Mouse (Mus musculus) heart, adult 11 months (tissue): ENCODE data around the gene 2310033P09Rik.

ENCODE experiments used
- DNase-seq: peaks from one replicate; pipeline ENCODE4 v3.0.0; 2022

The 2310033P09Rik gene

GRCm38 (mm10) chr11:59208153-59208831, at the start of gene 2310033P09Rik:
TSS of gene 2310033P09Rik (plus strand) at chr11:59208321.
- peak; percentile 99 for DNase-seq

DNA sequence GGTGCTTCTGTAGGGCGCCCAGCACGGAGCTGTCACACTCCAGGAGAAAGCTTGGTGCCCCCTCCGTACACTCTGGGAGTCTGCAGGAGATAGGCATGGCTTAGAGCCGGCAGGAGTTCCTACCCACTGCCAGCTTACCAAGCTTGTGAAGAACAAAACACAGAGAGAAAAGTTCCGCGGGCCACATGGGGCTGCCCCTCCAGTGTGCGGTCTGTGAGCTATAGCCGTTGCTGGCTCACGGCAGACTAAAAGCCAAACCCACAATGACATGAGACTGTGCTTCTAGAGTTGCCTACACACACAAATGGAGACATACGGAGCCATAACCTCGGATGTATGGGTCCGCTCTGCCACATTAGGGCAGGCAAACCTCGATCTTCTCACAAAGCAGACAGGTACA, 49.0 kb upstream of the 2310033P09Rik start:
- DNase-seq: no peak

DNA sequence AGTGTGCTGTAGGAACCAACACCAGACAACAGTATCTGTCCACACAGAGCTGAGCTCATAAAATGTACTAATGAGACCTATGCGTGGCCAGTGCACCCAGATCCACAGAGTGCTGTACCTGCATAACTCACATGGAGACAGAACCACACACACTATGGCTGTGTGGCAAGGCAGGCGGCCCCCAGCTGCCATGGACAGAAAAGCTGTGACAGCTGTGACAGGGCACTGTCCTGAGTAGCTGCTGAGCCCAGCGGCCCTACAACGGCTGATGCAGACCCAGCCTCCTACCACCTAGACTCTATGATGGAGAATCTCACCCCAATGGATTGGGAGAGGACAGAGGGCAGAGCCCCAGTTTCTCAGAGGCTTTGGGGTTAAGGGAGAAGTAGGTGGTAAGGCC, 48.6 kb upstream of the 2310033P09Rik start:
- no peak for DNase-seq

DNA sequence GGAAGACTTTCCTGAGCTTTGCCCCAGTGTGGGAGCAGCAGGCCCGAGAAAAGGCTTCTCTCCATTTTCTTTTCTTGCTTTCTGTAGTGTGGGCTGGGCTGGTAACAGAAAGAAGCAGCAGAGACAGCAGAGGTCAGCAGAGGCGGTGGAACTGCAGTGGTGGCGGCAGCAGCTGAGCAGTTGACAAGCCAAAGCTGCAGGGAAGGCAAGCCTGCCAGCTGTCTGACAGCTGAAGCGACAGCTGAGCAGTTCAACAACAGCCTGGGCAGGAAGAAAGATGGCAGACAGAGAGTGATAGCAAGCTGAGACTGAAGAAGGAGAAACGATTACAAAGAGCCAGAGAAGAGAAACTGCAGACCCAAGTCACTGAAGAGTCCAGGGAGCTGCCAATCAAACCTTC, 46.7 kb upstream of the 2310033P09Rik start:
- peak; percentile 96 for DNase-seq

DNA sequence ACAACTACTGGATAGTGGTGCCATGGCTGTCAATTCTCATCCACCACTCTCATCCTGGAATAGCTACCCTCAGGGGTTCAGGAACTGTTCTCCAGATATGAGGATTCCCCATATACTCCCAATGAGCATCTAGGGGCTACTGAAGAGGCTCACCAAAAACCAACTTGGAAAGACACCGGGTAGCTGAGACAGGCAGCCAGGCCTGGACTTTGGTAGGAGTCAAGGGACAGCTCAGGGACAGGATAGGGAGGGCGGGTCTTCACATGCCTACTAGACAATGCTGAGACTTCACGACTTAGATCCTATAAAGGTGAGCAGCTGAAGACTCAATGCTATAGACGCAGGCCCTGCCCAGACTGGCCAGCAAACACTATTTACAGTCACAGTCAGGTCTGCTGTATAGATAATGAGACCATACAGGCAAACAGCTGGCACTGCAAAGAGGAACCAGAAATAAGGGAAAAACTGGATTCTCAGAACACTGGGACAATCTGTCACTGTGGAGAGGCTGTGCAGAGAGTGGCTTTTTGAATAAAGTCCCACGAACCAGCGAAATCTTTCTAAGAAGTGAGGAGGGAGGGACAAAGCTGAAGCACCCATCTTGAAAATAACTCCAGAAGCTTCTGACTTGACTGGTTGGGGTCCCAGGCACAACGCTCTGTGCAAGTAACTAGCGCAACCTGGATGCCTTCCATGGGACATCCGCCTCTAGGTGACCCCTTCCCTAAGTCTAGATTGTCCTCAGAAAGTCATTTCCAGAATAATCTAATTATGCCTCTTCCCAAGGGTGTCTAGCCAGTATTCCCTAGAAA, 45.5 kb upstream of the 2310033P09Rik start:
- DNase-seq: peak; percentile 92

DNA sequence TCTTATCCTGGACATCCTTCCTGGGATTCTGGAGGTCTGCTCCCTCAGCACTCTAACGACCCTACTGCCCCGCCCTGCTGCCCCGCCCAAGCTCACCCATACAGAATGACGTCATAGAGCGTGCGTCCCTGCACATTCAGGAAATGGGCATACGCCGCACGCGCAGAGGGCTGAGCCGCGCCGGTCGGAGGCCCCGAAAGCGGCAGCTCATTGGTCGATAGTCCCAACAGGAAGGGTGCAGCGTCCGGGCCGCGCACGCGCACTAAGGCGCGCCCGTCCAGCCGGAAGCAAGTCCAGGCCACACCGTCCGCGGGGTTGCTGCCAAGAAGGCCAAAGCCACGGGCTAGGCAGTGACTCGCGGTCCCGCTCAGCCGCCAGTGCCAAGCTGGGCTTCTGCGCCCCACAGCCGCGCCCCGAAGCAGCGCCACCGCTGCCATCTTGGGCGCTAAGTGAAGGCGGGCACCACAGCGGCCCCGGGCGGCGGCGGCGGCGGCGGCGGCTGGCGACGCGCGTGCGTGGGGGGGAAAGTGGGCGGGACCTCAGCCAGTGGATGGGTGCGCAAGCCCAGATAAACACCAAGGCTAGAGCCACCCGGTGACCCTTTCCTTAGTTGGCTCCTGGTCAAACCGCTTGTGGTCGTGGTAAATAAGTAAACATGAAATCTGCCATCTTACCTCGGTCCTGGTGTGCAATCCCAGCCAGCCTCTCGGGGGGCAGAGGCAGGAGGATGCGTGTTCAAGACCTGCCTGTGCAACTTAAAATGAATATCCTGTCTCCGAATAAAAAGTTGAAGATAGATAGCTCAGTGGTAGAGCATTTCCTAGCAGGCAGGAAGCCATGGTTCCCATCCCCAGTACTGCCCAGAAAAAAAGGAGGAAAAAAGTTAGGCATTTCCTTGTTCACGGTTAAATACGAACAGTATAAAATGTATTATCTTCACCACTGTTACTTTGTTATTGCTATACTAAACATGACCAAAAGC, 44.6 kb upstream of the 2310033P09Rik start, which contains the start of gene Iba57:
Gene Iba57 (minus strand): TSS at position 485 of the 982 bp plus-strand sequence.
- peak; percentile 100 for DNase-seq

DNA sequence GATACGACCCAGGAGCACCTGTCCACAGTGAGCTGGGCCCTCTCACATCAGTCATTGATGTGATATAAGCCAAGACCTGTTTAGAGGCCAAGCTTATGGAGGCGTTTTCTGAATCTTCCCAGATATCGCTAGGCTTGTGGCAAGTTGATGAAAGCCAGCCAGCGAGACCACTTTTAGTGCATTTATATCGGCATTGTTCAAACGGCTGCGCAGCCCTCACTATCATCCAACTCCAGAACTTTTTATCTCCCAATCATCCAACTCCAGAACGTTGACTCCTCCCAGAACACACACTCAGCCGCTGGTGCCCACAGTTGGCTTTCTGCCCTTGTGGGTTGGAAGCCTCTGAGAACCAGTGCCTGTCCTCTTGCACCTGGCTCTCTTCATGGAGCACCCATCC, 43.7 kb upstream of the 2310033P09Rik start:
- peak; percentile 92 for DNase-seq

DNA sequence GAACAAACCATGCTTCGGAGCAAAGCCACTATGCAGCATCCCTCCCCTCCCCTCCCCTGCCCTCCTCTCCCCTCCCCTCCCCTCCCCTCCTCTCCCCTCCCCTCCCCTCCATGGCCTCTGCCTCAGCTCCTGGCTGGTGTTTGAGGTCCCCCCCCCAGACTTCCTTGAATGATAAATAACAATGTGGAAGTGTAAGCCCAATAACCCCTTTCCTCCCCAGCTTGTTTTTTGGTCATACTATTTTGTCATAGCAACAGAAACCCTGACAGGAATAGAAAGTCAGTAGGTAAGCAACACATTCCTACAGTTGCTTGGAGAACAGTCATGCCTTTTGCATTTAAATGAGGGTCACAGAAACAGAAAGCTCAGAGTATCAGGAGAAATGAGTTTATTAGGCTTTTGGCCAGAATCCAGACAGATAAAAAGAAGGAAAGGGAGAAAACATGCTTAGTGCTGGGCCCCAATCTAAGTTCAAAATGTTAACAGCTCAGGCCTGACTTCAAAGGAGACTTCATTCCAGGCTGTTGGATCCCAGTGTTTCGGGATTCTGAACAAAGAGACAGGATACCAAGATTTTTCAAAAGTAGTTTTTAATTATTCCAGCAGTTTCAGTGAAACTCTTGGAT, 42.4 kb upstream of the 2310033P09Rik start:
- DNase-seq: no peak

GRCm38 (mm10) chr11:59169807-59170206, 38.3 kb upstream of the 2310033P09Rik start:
- no peak for DNase-seq

- DNase-seq: no peak
These were observed 37.6 kb upstream of the 2310033P09Rik start for GRCm38 (mm10) chr11:59170549-59170948.

DNA sequence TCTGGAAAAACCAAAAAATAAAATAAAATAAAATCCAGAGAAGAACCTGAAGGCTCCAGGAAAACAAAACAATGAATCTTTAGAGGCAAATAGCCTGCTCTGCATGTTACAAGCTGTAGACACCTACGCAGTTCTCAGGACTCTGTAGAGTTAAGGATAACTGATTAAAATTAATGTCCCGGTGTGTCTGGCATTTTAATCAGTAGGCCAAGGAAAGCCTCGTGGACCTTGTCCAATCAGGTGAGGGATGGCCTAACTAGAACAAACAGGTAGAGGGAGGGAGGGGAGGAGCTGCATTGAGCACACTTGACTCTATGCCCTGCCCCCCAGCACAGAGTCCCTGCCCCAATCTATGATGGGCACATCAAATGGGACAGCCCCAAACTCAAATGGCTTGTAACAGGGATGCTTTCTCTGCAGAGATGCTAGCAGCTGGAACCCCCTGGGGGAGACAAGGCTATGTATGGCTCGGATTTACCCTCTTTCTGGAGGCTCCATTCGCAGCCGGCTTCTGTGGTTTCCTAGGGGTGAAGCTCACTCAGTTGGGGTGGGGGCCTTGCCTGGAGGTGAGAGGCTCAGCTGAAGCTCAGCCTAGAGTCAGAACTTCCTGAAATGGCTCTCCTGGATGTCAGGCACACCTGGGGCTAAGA, 33.8 kb upstream of the 2310033P09Rik start:
- DNase-seq: no peak

GRCm38 (mm10) chr11:59176475-59176874, 31.6 kb upstream of the 2310033P09Rik start:
- DNase-seq: no peak

DNA sequence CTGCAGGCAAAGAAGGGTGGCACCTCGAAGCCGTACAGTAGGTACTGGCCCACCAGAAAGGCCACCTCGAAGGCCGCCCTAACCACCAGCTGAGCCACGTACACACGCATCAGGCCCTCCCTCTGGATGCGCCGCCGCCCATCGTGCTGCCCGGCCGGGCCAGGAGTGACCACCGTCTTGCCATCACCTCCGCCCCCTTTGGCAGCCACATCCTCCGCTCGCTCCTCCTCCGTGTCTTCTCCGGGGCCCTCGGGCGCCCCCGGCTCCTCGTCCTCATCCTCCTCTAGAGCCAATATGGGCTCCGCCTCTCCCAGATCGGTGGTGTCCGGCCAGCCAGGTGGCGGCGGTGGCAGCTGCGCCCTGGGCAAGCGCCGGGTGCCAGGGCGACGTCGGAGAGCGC, 31.2 kb upstream of the 2310033P09Rik start:
- DNase-seq: no peak

GRCm38 (mm10) chr11:59182864-59183331, 25.2 kb upstream of the 2310033P09Rik start, which contains the start of gene Gjc2:
TSS of gene Gjc2 (minus strand) at chr11:59183213.
- peak; percentile 98 for DNase-seq

GRCm38 (mm10) chr11:59183821-59184220, 24.3 kb upstream of the 2310033P09Rik start:
- DNase-seq: peak; percentile 97

GRCm38 (mm10) chr11:59185490-59185889, 22.6 kb upstream of the 2310033P09Rik start:
- DNase-seq: peak; percentile 95

GRCm38 (mm10) chr11:59187706-59188105, 20.4 kb upstream of the 2310033P09Rik start:
- no peak for DNase-seq

GRCm38 (mm10) chr11:59191231-59192058, 16.7 kb upstream of the 2310033P09Rik start:
- DNase-seq: peak; percentile 99

DNA sequence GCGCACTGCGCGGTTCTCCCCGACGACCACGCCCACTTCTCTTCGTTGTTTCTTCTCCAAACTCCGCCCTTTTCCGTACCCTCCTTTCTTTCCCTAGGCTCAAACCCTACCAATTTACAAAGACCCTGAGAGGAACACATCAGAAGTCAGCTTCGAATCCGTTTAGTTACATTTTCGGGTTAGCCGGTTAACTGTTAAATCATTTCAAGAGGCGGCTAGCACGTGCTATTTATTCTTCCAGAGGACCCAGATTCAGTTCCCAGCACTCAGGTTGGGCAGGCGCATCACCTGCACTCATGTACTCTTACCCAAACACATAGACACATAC, 16.1 kb upstream of the 2310033P09Rik start, which contains the start of gene Guk1:
Gene Guk1 (minus strand): TSS at position 154 of the 328 bp plus-strand sequence.
- no peak for DNase-seq

DNA sequence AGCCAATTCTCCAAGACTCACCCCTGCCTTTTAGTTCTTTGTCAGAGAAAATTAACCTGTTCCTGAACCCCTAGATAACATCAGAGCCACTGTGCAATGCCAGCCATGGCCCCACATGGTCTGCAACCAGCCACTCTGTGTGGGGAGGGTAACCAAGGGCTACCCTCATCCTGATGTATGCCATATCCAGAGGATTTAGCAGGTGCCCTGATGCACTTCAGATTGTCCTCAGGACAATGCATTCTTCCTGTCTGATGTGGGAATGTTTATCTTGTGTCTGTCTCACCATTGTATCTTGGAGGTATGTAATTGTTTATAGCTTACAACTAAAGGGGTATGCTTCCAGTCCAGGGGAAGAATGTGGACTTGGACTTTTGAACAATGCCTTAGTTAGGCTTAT, 11.9 kb upstream of the 2310033P09Rik start:
- DNase-seq: no peak
